Mouse (Mus musculus) liver, embryonic 11.5 days (tissue): ENCODE data around the gene Itfg1. TPM values are rescaled to one million over a fixed set of nuclear protein-coding genes. Genes with fewer than 3 reads are reported as not detected.
"Not testable (repeated sequence)": the region's sequence is repeated elsewhere in the genome, so short reads cannot be mapped to it uniquely, and the experiment has no call there.

ENCODE experiments used
- ATAC-seq: fragments of 200-750 bp; cut with Nextera tagmentation; replicated peaks from 2 replicates; pipeline ENCODE4 v1.8.0; 2017; ENCODE audit warnings: moderate number of reproducible peaks, mild to moderate bottlenecking, moderate TSS enrichment, moderate library complexity; ENCODE audit not compliant: low FRiP score
- DNase-seq: peaks from one replicate; pipeline ENCODE4 v3.0.0-alpha.2; 2017; ENCODE audit warnings: low spot score
- H3K27ac ChIP-seq: fragments of 300-500 bp; sonication (generic); 2 replicates; pipeline ENCODE4 v1.5.1; 2014; ENCODE audit warnings: mild to moderate bottlenecking, low read depth, low read length, control low read depth
- H3K27me3 ChIP-seq: fragments of 300-500 bp; sonication (generic); replicated peaks from 2 replicates; pipeline ENCODE4 v1.6.1; 2014; ENCODE audit warnings: low read length, mixed read lengths; ENCODE audit not compliant: control insufficient read depth, insufficient read depth
- H3K36me3 ChIP-seq: fragments of 300-500 bp; sonication (generic); 2 replicates; pipeline ENCODE4 v1.6.1; 2014; ENCODE audit warnings: mild to moderate bottlenecking, low read length, moderate library complexity, mixed read lengths; ENCODE audit not compliant: control insufficient read depth, insufficient read depth
- H3K4me1 ChIP-seq: fragments of 300-500 bp; sonication (generic); replicated peaks from 2 replicates; pipeline ENCODE4 v1.6.1; 2014; ENCODE audit warnings: low read length, mixed read lengths; ENCODE audit not compliant: control insufficient read depth, insufficient read depth
- H3K4me2 ChIP-seq: fragments of 300-500 bp; sonication (generic); 2 replicates; pipeline ENCODE4 v1.6.1; 2014; ENCODE audit warnings: mild to moderate bottlenecking, control low read depth, moderate library complexity
- H3K4me3 ChIP-seq: fragments of 300-500 bp; sonication (generic); 2 replicates; pipeline ENCODE4 v1.5.1; 2014; ENCODE audit warnings: low read depth, low read length, control low read depth
- H3K9ac ChIP-seq: fragments of 300-500 bp; sonication (generic); 2 replicates; pipeline ENCODE4 v1.6.1; 2014; ENCODE audit warnings: low read depth, low read length, control low read depth
- H3K9me3 ChIP-seq: fragments of 300-500 bp; sonication (generic); 2 replicates; pipeline ENCODE4 v1.6.1; 2016; ENCODE audit warnings: low read length, inconsistent platforms, mixed read lengths; ENCODE audit not compliant: control insufficient read depth
- WGBS: fragments of 180-500 bp; shearing (Covaris S2); extraction: QIAGEN DNeasy Blood & Tissue Kit; methylation state at CpG from one replicate; pipeline ENCODE4 v1.1.7; 2014; 5-methylcytosine and 5-hydroxymethylcytosine counted together
- polyA plus RNA-seq: library from polyadenylated mRNA; unstranded; fragments of >200 nt; fragmentation: Nextera tagmentation; extraction: Ambion mirVana; gene quantifications from 2 replicates; pipeline ENCODE4 v1.2.1, GENCODE M21; 2014

Itfg1 gene
- polyA plus RNA-seq, result 42.4 and 47.4 TPM in 2 replicates

DNA sequence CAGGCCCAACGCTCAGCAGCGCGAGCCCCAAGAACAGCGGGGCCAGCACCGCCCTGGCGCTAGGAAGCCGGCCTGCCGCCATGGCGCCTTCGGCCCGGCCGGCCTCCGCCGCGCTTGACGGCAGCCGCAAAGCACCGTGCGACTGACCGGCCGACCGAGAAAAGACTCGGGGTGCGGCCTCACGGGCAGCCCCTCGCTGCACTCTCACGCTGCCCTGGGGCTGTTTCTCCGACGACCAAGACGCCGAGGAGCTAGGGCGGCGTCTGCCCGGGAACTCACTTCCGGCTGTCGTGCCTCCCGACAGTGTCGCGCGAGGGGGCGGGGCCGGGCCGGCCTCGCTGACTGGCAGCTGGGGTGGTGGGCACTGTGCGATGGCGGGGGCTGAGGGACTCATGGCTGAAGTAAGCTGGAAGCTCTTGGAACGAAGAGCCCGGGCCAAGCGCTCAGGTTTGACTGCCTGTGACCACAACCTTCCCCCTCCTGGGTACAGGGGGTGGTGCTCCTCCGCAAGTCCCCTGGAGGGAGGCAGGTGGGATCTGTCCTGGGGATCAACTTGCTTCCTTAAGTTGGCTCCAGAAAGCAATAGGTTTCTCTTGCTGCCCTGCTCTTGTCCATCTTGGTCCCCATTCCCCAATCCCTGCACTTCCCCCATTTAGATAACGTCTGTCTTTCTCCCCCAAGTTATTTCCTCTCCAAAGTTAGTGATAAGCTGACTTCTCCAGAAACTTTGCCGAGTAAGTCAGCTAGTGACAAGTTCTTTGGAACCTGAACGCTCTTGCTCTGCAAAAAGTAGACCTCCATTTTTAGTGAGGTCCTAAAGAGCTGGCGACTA is at the start of gene Itfg1, which contains the start of gene Phkb:
Itfg1 (minus strand) TSS at position 265 of the 832 bp plus-strand sequence.
Phkb (plus strand) TSS at position 303 of the 832 bp plus-strand sequence.
- peak within 1 kb of the TSS; percentile 96 for H3K27ac ChIP-seq
- ATAC-seq (peak; percentile 90), DNase-seq (peak; percentile 95)
- no peaks in the 10 kb centered on the region for H3K9me3 ChIP-seq
- under 1% methylated on average over 51 of the region's 54 CpGs for WGBS
- no peaks in the 10 kb centered on the region for H3K27me3 ChIP-seq
- peak within 1 kb of the TSS; percentile 89 for H3K9ac ChIP-seq
- H3K36me3 ChIP-seq, result peaks cover 2% of the 10 kb centered on the region; the same call in 1 of the 2 replicates
- H3K4me2 ChIP-seq, result peak within 1 kb of the TSS; percentile 68
- H3K4me3 ChIP-seq, result peak within 1 kb of the TSS; percentile 93
- H3K4me1 ChIP-seq, result peaks cover 8% of the 10 kb centered on the region; the same call in 1 of the 2 replicates

DNA sequence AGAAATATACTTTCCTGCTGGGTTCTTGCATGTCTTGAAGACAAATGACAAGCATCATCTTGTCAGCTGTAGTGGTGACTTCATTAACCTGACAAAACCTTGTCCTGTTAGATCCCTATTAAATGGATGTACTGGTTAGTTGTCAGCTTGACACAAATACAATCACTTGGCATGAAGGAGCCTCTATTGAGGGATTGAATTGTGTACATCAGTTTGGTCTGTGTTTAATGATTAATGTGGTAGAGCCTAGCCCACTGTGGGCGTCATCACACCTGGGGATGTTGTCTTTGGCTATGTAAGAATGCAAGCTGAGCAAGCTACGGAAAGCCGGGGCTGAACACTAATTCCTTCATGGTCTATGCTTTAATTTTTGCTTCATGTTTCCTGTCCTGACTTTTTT is 44.1 kb upstream of the Itfg1 start:
- no peak overlapping the region for H3K9ac ChIP-seq
- H3K4me2 ChIP-seq, result no peak overlapping the region
- H3K36me3 ChIP-seq, result peaks cover 4% of the 10 kb centered on the region; the same call in 1 of the 2 replicates
- DNase-seq, result no peak
- H3K27me3 ChIP-seq, result no peaks in the 10 kb centered on the region
- no peak overlapping the region for H3K27ac ChIP-seq
- H3K4me3 ChIP-seq, result no peak overlapping the region
- no peak for ATAC-seq
- H3K9me3 ChIP-seq, result no peaks in the 10 kb centered on the region
- no peaks in the 10 kb centered on the region for H3K4me1 ChIP-seq
- WGBS, result 86% methylated on average over 3 of the region's 3 CpGs

GRCm38 (mm10) chr8:85879624-85880023 is 38.9 kb upstream of the Itfg1 start:
- H3K4me3 ChIP-seq, result no peak overlapping the region
- H3K4me1 ChIP-seq, result no peaks in the 10 kb centered on the region
- no peak overlapping the region for H3K4me2 ChIP-seq
- peaks cover 4% of the 10 kb centered on the region; the same call in 1 of the 2 replicates for H3K36me3 ChIP-seq
- H3K27me3 ChIP-seq, result no peaks in the 10 kb centered on the region
- no peak overlapping the region for H3K27ac ChIP-seq
- no peaks in the 10 kb centered on the region for H3K9me3 ChIP-seq
- peak; percentile 94 for ATAC-seq
- WGBS, result 74% methylated on average over 7 of the region's 7 CpGs
- no peak overlapping the region for H3K9ac ChIP-seq
- DNase-seq, result no peak

- 91% methylated on average over 8 of the region's 8 CpGs for WGBS
- no peak for ATAC-seq
- H3K4me3 ChIP-seq, result no peak overlapping the region
- no peaks in the 10 kb centered on the region for H3K9me3 ChIP-seq
- no peaks in the 10 kb centered on the region for H3K27me3 ChIP-seq
- H3K4me1 ChIP-seq, result no peaks in the 10 kb centered on the region
- peaks cover 4% of the 10 kb centered on the region; the same call in 1 of the 2 replicates for H3K36me3 ChIP-seq
- H3K27ac ChIP-seq, result no peak overlapping the region
- no peak for DNase-seq
- H3K4me2 ChIP-seq, result no peak overlapping the region
- H3K9ac ChIP-seq, result no peak overlapping the region
These were observed 37.3 kb upstream of the Itfg1 start for GRCm38 (mm10) chr8:85877976-85878375.

GRCm38 (mm10) chr8:85871660-85872059 is 30.9 kb upstream of the Itfg1 start:
- H3K9ac ChIP-seq, result no peak overlapping the region
- H3K4me2 ChIP-seq, result no peak overlapping the region
- H3K36me3 ChIP-seq, result no peaks in the 10 kb centered on the region
- no peaks in the 10 kb centered on the region for H3K9me3 ChIP-seq
- WGBS, result 80% methylated on average over 2 of the region's 2 CpGs
- no peaks in the 10 kb centered on the region for H3K4me1 ChIP-seq
- ATAC-seq (no peak), DNase-seq (no peak)
- H3K27me3 ChIP-seq, result no peaks in the 10 kb centered on the region
- H3K27ac ChIP-seq, result no peak overlapping the region
- H3K4me3 ChIP-seq, result no peak overlapping the region

- no peak overlapping the region for H3K4me2 ChIP-seq
- H3K36me3 ChIP-seq, result no peaks in the 10 kb centered on the region
- H3K9ac ChIP-seq, result no peak overlapping the region
- no peaks in the 10 kb centered on the region for H3K27me3 ChIP-seq
- no peaks in the 10 kb centered on the region for H3K9me3 ChIP-seq
- no peak overlapping the region for H3K27ac ChIP-seq
- ATAC-seq (no peak), DNase-seq (no peak)
- no peak overlapping the region for H3K4me3 ChIP-seq
- 36% methylated on average over 1 of the region's 1 CpGs for WGBS
- H3K4me1 ChIP-seq, result no peaks in the 10 kb centered on the region
These were observed 21.7 kb upstream of the Itfg1 start for GRCm38 (mm10) chr8:85862381-85862780.

GRCm38 (mm10) chr8:85860612-85861011 is 19.9 kb upstream of the Itfg1 start:
- 73% methylated on average over 5 of the region's 5 CpGs for whole genome bisulfite sequencing
- DNase-seq, result no peak
- Histone ChIP-seq H3K27me3 (no peaks in the 10 kb centered on the region), H3K36me3 (no peaks in the 10 kb centered on the region), H3K4me1 (no peaks in the 10 kb centered on the region), H3K27ac (no peak overlapping the region), H3K9me3 (no peaks in the 10 kb centered on the region), H3K4me3 (no peak overlapping the region), H3K9ac (no peak overlapping the region), H3K4me2 (no peak overlapping the region)
- ATAC-seq, result no peak

DNA sequence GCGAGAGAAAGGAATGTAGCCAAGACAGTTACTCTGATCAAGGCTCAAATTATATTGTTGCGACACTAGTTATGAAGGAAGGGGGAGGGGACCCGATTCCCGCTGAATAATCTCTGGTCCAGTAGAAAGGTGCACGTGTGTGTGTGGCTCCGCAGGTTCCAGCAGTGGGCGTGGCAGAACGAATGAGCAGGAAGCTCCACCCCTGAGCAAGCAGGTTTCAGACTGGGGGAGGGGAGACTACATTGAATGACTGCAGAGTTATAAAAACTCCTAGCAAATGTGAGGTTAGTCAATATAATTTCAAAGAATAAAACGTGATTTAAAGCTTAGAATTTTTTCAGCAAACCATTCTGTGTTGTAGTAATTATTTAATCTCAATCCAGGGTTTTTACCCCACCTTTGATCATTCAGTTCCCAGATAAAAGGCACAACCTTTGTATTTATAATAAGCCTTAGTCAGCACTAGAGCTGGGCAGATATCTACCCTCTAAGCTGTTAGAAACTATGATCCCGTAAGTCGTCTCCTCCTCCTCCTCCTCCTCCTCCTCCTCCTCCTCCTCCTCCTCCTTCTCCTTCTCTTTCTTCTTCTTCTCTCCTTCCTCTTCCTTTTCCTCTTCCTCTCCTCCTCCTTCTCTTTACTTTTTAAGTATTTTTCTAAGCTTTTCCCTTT is 16.6 kb upstream of the Itfg1 start:
- 0 out of 2 replicates have a peak, but pooled peaks have one; percentile 39 for ATAC-seq
- not testable (repeated sequence) for H3K9me3 ChIP-seq, H3K4me1 ChIP-seq, H3K27ac ChIP-seq, H3K4me3 ChIP-seq, H3K4me2 ChIP-seq, H3K36me3 ChIP-seq, H3K9ac ChIP-seq, DNase-seq, H3K27me3 ChIP-seq
- WGBS, result 33% methylated on average over 11 of the region's 11 CpGs
